Mouse (Mus musculus) hindbrain, postnatal 0 days (tissue): Measurements from ENCODE around the gene Gdf7. TPM values are rescaled to one million over a fixed set of nuclear protein-coding genes. Genes with fewer than 3 reads are reported as not detected.

Experiments used
- ATAC-seq: fragments of 200-750 bp; cut with Nextera tagmentation; 2 replicates; pipeline ENCODE4 v1.8.0; 2017; ENCODE audit warnings: mild to moderate bottlenecking, moderate TSS enrichment, moderate library complexity
- DNase-seq: peaks from one replicate; pipeline ENCODE4 v3.0.0-alpha.2; 2015; ENCODE audit warnings: low spot score
- H3K27ac ChIP-seq: fragments of 300-500 bp; sonication (generic); 2 replicates; pipeline ENCODE4 v1.5.1; 2014; ENCODE audit warnings: mild to moderate bottlenecking
- H3K27me3 ChIP-seq: fragments of 300-500 bp; sonication (generic); 2 replicates; pipeline ENCODE4 v1.6.1; 2014; ENCODE audit warnings: low read length, mixed read lengths; ENCODE audit not compliant: insufficient read depth
- H3K36me3 ChIP-seq: fragments of 300-500 bp; sonication (generic); 2 replicates; pipeline ENCODE4 v1.6.1; 2014; ENCODE audit warnings: low read length, mixed read lengths; ENCODE audit not compliant: insufficient read depth
- H3K4me1 ChIP-seq: fragments of 300-500 bp; sonication (generic); 2 replicates; pipeline ENCODE4 v1.6.1; 2014; ENCODE audit warnings: antibody characterized with exemption, low read length, mixed read lengths; ENCODE audit not compliant: insufficient read depth
- H3K4me2 ChIP-seq: fragments of 300-500 bp; sonication (generic); 2 replicates; pipeline ENCODE4 v1.6.1; 2014; ENCODE audit warnings: low read depth, mild to moderate bottlenecking, low read length, moderate library complexity, mixed read lengths
- H3K4me3 ChIP-seq: fragments of 300-500 bp; sonication (generic); 2 replicates; pipeline ENCODE4 v1.5.1; 2014; ENCODE audit warnings: low read length
- H3K9ac ChIP-seq: fragments of 300-500 bp; sonication (generic); replicated peaks from 2 replicates; pipeline ENCODE4 v1.6.1; 2014; ENCODE audit warnings: mild to moderate bottlenecking, low read length, moderate library complexity, mixed read lengths
- H3K9me3 ChIP-seq: fragments of 300-500 bp; sonication (generic); 2 replicates; pipeline ENCODE4 v1.6.1; 2016; ENCODE audit warnings: low read length, mixed read lengths
- CTCF ChIP-seq: IDR thresholded peaks from 2 replicates; pipeline ENCODE4 v1.5.1; 2016; ENCODE audit warnings: antibody characterized with exemption, control low read depth, low read depth
- WGBS: fragments of 180-500 bp; shearing (Covaris S2); extraction: QIAGEN DNeasy Blood & Tissue Kit; methylation state at CpG from one replicate; pipeline ENCODE4 v1.1.7; 2014; 5-methylcytosine and 5-hydroxymethylcytosine counted together
- polyA plus RNA-seq: library from polyadenylated mRNA; unstranded; fragments of >200 nt; fragmentation: Nextera tagmentation; extraction: Ambion mirVana; gene quantifications from 2 replicates; pipeline ENCODE4 v1.2.1, GENCODE M21; 2015
- total RNA-seq: library from RNA; depleted of rRNA; stranded (reverse); fragments of >200 nt; gene quantifications from 2 replicates; pipeline ENCODE4 v1.2.3, GENCODE M21; 2014

Gene Gdf7
- total and polyA plus RNA-seq, 2 experiments from 2014 or later = 0.36 to 3.6 TPM

- Histone ChIP-seq H3K36me3 (no peaks in the 10 kb centered on the region), H3K4me3 (no peak overlapping the region), H3K9me3 (no peaks in the 10 kb centered on the region), H3K4me2 (no peak overlapping the region), H3K9ac (no peak overlapping the region), H3K27ac (no peak overlapping the region), H3K4me1 (peaks cover 3% of the 10 kb centered on the region; the same call in 1 of the 2 replicates), H3K27me3 (peaks cover 32% of the 10 kb centered on the region)
- no peak for TF ChIP-seq CTCF
- DNase-seq = no peak
- peak; percentile 21; the same call in 1 of the 2 replicates for ATAC-seq
- 66% methylated on average over 1 of the region's 1 CpGs for WGBS
Observed at GRCm38 (mm10) chr12:8306910-8307309, 5.2 kb upstream of the Gdf7 start.

DNA sequence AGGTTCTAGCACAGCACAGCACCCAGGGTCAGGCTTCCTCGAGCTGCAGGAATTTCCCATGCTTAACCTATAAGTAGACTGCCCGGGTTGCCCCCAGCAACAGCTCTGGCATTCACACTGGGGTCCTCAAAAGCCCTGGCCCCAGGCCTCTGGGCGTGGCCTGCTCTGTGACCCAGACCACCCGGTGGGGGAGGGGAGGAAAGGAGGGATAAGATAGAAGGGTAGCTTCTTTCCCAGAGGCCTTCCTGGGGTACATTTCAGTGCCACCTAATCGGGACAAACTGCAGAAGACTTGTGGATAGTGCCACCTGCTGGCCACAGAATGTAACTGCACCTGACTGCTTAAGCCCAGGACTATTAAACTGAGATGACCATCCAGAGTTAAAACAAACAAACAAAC lies 4.7 kb upstream of the Gdf7 start:
- Histone ChIP-seq H3K36me3 (no peaks in the 10 kb centered on the region), H3K27ac (no peak overlapping the region), H3K9me3 (no peaks in the 10 kb centered on the region), H3K27me3 (peaks cover 32% of the 10 kb centered on the region), H3K4me1 (peaks cover 3% of the 10 kb centered on the region; the same call in 1 of the 2 replicates), H3K4me2 (no peak overlapping the region), H3K4me3 (no peak overlapping the region), H3K9ac (no peak overlapping the region)
- ATAC-seq (peak; percentile 65), DNase-seq (peak; percentile 83)
- TF ChIP-seq CTCF = peak; percentile 94
- 5% methylated on average over 5 of the region's 5 CpGs for WGBS

GRCm38 (mm10) chr12:8305258-8305657 lies 3.5 kb upstream of the Gdf7 start:
- ATAC-seq (no peak), DNase-seq (no peak)
- H3K4me1 ChIP-seq = 0 out of 2 replicates have a peak, but pooled peaks cover 3% of the 10 kb centered on the region
- no peak overlapping the region for H3K27ac ChIP-seq
- no peaks in the 10 kb centered on the region for H3K36me3 ChIP-seq
- no peaks in the 10 kb centered on the region for H3K9me3 ChIP-seq
- H3K4me3 ChIP-seq = no peak overlapping the region
- H3K9ac ChIP-seq = no peak overlapping the region
- no peak for TF ChIP-seq CTCF
- no peak overlapping the region for H3K4me2 ChIP-seq
- 45% methylated on average over 2 of the region's 2 CpGs for WGBS
- peaks cover 43% of the 10 kb centered on the region for H3K27me3 ChIP-seq

DNA sequence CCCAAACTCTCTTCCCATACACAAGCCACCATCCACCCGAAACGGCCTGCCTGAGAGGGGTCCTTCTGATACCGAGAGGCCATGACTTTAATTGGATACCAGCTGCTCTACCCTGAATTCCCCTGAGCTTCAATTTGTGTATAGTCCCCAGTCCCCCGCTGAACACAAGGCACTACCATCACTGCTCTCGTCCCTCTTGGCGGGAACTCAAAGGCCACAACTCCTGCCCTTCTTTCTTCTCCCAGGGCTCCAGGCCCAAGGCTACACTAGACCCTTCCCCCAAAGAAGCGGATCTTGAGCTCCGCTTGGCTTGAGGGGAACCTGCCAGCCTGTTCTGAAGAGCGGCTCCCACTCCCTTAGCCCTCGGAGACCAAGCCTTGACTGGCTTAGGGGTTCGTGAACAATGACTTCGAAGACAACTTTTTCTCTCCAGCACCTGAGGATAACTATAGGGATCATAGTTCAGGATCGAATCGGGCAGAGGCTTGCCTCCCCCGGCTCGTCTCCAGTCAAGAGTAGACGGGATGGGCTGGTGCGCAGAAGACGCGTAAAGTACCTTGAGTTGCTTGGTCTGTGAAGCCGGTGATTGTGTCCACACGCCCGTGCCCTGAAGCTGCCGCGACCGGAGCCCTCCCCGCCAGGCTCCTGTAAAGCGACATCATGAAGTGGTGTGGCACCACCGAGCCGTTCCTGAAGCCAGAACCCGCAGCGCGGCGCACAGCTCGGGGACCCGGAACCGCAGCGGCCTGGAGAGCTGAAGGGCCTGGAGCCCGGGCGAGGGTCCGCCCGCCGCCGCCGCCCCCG lies 541 bp downstream of the Gdf7 start:
- ATAC-seq (no peak), DNase-seq (no peak)
- Histone ChIP-seq H3K9me3 (no peaks in the 10 kb centered on the region), H3K9ac (peak overlapping the region; percentile 33; the same call in 1 of the 2 replicates), H3K4me2 (peak overlapping the region; percentile 71), H3K36me3 (no peaks in the 10 kb centered on the region), H3K27ac (no peak overlapping the region), H3K27me3 (peaks cover 74% of the 10 kb centered on the region), H3K4me3 (peak overlapping the region; percentile 41), H3K4me1 (0 out of 2 replicates have a peak, but pooled peaks cover 3% of the 10 kb centered on the region)
- WGBS = 3% methylated on average over 46 of the region's 46 CpGs
- no peak for TF ChIP-seq CTCF

- TF ChIP-seq CTCF = no peak
- H3K27me3 ChIP-seq = peaks cover 70% of the 10 kb centered on the region
- H3K4me2 ChIP-seq = no peak overlapping the region
- ATAC-seq = no peak
- no peak for DNase-seq
- no peak overlapping the region for H3K27ac ChIP-seq
- no peaks in the 10 kb centered on the region for H3K36me3 ChIP-seq
- H3K9me3 ChIP-seq = no peaks in the 10 kb centered on the region
- no peak overlapping the region for H3K4me3 ChIP-seq
- 48% methylated on average over 5 of the region's 5 CpGs for WGBS
- H3K9ac ChIP-seq = no peak overlapping the region
- H3K4me1 ChIP-seq = 0 out of 2 replicates have a peak, but pooled peaks cover 3% of the 10 kb centered on the region
Observed at GRCm38 (mm10) chr12:8300521-8300920, 1.2 kb downstream of the Gdf7 start.

DNA sequence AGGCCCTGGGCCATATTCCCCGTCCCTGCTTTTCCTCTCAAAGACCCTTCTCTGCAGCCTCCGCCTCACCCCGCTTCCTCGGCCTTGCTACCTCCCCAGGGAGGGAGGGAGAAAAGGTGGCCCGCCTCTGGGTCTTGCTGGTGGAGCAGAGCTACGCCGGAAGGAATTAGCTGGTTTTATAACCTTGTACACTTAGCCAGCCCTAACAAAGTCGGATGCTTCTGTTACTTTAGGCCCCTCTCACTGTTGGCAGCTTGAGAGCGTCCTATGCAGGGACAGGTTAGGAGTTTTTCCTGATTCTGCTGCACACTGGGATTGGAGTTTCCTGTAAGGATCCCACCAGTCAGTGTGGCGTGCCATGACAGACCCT lies 1.7 kb downstream of the Gdf7 start:
- H3K36me3 ChIP-seq = no peaks in the 10 kb centered on the region
- H3K27me3 ChIP-seq = peaks cover 65% of the 10 kb centered on the region
- DNase-seq = no peak
- no peaks in the 10 kb centered on the region for H3K9me3 ChIP-seq
- H3K4me2 ChIP-seq = no peak overlapping the region
- H3K27ac ChIP-seq = no peak overlapping the region
- 27% methylated on average over 10 of the region's 10 CpGs for WGBS
- ATAC-seq = no peak
- H3K4me1 ChIP-seq = 0 out of 2 replicates have a peak, but pooled peaks cover 3% of the 10 kb centered on the region
- H3K9ac ChIP-seq = no peak overlapping the region
- TF ChIP-seq CTCF = no peak
- H3K4me3 ChIP-seq = no peak overlapping the region
